Mouse (Mus musculus) T-helper 17 cell (primary cell): ENCODE results near the gene Tsc22d2.

Source experiments
- in situ Hi-C, 2 experiments: fragments of 300-600 bp; cut with MboI, MseI; formaldehyde crosslinking; loops; 1 replicate in 1 of 2; 2 replicates in 1 of 2; pipeline ENCODE4 v1.15.1; 2025; ENCODE audit warnings: high pct_unique_total_duplicates in 2 of 2

The Tsc22d2 gene

GRCm38 (mm10) chr3:58508020-58508750 is 93.7 kb downstream of the Tsc22d2 start:
- in situ Hi-C loops: no loop called here

GRCm38 (mm10) chr3:58511581-58511980 is 97.1 kb downstream of the Tsc22d2 start:
- in situ Hi-C loops: no loop called here

- in situ Hi-C loops: no loop called here
Measured at GRCm38 (mm10) chr3:58512740-58513139, 98.2 kb downstream of the Tsc22d2 start.

GRCm38 (mm10) chr3:58513483-58513882 is 99.0 kb downstream of the Tsc22d2 start:
- in situ Hi-C loops: no loop called here

- in situ Hi-C loops: no loop called here
Measured at GRCm38 (mm10) chr3:58515947-58516601, 101.6 kb downstream of the Tsc22d2 start.
